Mouse (Mus musculus) bone marrow macrophage, adult 2 months (primary cell): Measurements from ENCODE around the gene Gm13290.
"Not testable (repeated sequence)": the region's sequence is repeated elsewhere in the genome, so short reads cannot be mapped to it uniquely, and the experiment has no call there.

Experiments
- CTCF ChIP-seq: IDR thresholded peaks from 2 replicates; pipeline ENCODE4 v1.5.1; 2012; ENCODE audit warnings: low read depth, mild to moderate bottlenecking, low read length, moderate library complexity
- POLR2A ChIP-seq: IDR thresholded peaks from 2 replicates; pipeline ENCODE4 v1.6.1; 2012; ENCODE audit warnings: mild to moderate bottlenecking, low read depth, low read length, borderline replicate concordance

DNA sequence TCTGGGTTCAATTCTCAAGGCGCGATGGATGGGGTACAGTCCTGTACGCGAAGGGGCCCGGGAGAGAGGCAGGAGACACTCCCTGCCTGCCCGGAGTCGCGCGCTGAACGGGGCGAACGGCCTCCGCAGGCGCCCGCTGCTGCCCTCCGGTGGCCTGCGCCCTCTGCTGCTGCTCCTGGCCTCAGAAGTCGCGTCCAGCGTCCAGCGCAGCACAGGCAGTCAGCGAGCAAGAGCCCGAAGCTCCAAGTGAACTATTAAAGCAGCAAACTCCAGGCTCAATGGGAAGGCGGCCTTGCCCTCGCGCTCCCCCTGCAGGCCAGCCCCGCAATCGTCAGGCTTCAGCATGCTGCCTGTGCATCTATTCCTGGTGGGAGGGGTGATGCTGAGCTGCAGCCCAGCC is 13.2 kb upstream of the Gm13290 start:
- TF ChIP-seq CTCF, POLR2A: not testable (repeated sequence)
